Mouse (Mus musculus) mouse trophoblast stem cell (cell line): ENCODE results near the gene Dpp6.

ENCODE experiments used
- in situ Hi-C, 2 experiments: fragments of 300-500 bp; cut with MseI, MboI; formaldehyde crosslinking; loops; 2 replicates in 1 of 2; 3 replicates in 1 of 2; pipeline ENCODE4 v1.15.1; 2025

The Dpp6 gene

GRCm38 (mm10) chr5:27056436-27056835 lies 239.4 kb downstream of the Dpp6 start:
- in situ Hi-C loops = no loop called here

GRCm38 (mm10) chr5:27060114-27060513 lies 243.1 kb downstream of the Dpp6 start:
- in situ Hi-C loops = no loop called here

- in situ Hi-C loops = no loop called here
These were observed 246.9 kb downstream of the Dpp6 start for GRCm38 (mm10) chr5:27063871-27064270.

GRCm38 (mm10) chr5:27066837-27067236 lies 249.8 kb downstream of the Dpp6 start:
- in situ Hi-C loops = no loop called here

GRCm38 (mm10) chr5:27075131-27075591 lies 258.2 kb downstream of the Dpp6 start:
- in situ Hi-C loops = loop anchor here in 1 of 2 experiments (10.0 kb wide), 1 partner anchor 340 kb away; no protein-coding TSS in a partner anchor

- in situ Hi-C loops = loop anchor here in 1 of 2 experiments (10.0 kb wide), 1 partner anchor 339 kb away; no protein-coding TSS in a partner anchor
These were observed 259.0 kb downstream of the Dpp6 start for GRCm38 (mm10) chr5:27076046-27076445.

GRCm38 (mm10) chr5:27077821-27078220 lies 260.8 kb downstream of the Dpp6 start:
- in situ Hi-C loops = loop anchor here in 1 of 2 experiments (10.0 kb wide), 1 partner anchor 337 kb away; no protein-coding TSS in a partner anchor

GRCm38 (mm10) chr5:27081275-27081674 lies 264.3 kb downstream of the Dpp6 start:
- in situ Hi-C loops = no loop called here

- in situ Hi-C loops = no loop called here
These were observed 266.8 kb downstream of the Dpp6 start for GRCm38 (mm10) chr5:27083762-27084161.

- in situ Hi-C loops = no loop called here
These were observed 291.2 kb downstream of the Dpp6 start for GRCm38 (mm10) chr5:27108221-27108620.

GRCm38 (mm10) chr5:27122479-27122878 lies 305.5 kb downstream of the Dpp6 start:
- in situ Hi-C loops = no loop called here

- in situ Hi-C loops = no loop called here
These were observed 305.9 kb downstream of the Dpp6 start for GRCm38 (mm10) chr5:27122944-27123343.

GRCm38 (mm10) chr5:27126034-27126433 lies 309.0 kb downstream of the Dpp6 start:
- in situ Hi-C loops = no loop called here

- in situ Hi-C loops = no loop called here
These were observed 316.2 kb downstream of the Dpp6 start for GRCm38 (mm10) chr5:27133196-27133595.

- in situ Hi-C loops = no loop called here
These were observed 317.5 kb downstream of the Dpp6 start for GRCm38 (mm10) chr5:27134436-27135005.

GRCm38 (mm10) chr5:27147397-27147945 lies 330.5 kb downstream of the Dpp6 start:
- in situ Hi-C loops = no loop called here

GRCm38 (mm10) chr5:27151017-27151416 lies 334.0 kb downstream of the Dpp6 start:
- in situ Hi-C loops = no loop called here

- in situ Hi-C loops = no loop called here
These were observed 338.7 kb downstream of the Dpp6 start for GRCm38 (mm10) chr5:27155671-27156070.

GRCm38 (mm10) chr5:27156366-27156765 lies 339.4 kb downstream of the Dpp6 start:
- in situ Hi-C loops = no loop called here

- in situ Hi-C loops = no loop called here
These were observed 344.2 kb downstream of the Dpp6 start for GRCm38 (mm10) chr5:27161122-27161645.

GRCm38 (mm10) chr5:27168550-27168949 lies 351.5 kb downstream of the Dpp6 start:
- in situ Hi-C loops = no loop called here

GRCm38 (mm10) chr5:27184963-27185362 lies 368.0 kb downstream of the Dpp6 start:
- in situ Hi-C loops = no loop called here
